Mouse (Mus musculus): ENCODE measurements at regions not wholly inside any gene's neighbourhood (a gene's known extent, or its start where the extent isn't known, plus 50 kb on each side); places are given as distances from the start of the nearest gene placed in this dataset.

- TF ChIP-seq GATA1 (IDR thresholded peaks at IDR 0.05; ENCODE audit: low read length) = no peak
- no peak for TF ChIP-seq TAL1 (IDR thresholded peaks at IDR 0.05; ENCODE audit: low read length)
Observed at GRCm38 (mm10) chr1:88586823-88587820, 77.3 kb upstream of the Glrp1 start.
